Mouse (Mus musculus) lung, embryonic 14.5 days (tissue): ENCODE data around the gene Bri3bp. TPM values are rescaled to one million over a fixed set of nuclear protein-coding genes. Genes with fewer than 3 reads are reported as not detected.

Experiments
- ATAC-seq: fragments of 200-750 bp; cut with Nextera tagmentation; 2 replicates; pipeline ENCODE4 v1.8.0; 2017; ENCODE audit warnings: mild to moderate bottlenecking, moderate TSS enrichment, moderate library complexity; ENCODE audit not compliant: insufficient read depth
- DNase-seq: peaks from one replicate; pipeline ENCODE4 v3.0.0-alpha.2; 2015
- H3K27ac ChIP-seq: fragments of 300-500 bp; sonication (generic); 2 replicates; pipeline ENCODE4 v1.5.1; 2014; ENCODE audit warnings: low read depth, mild to moderate bottlenecking, moderate library complexity
- H3K27me3 ChIP-seq: fragments of 300-500 bp; sonication (generic); 2 replicates; pipeline ENCODE4 v1.6.1; 2014; ENCODE audit warnings: low read length, control low read depth; ENCODE audit not compliant: insufficient read depth
- H3K36me3 ChIP-seq: fragments of 300-500 bp; sonication (generic); 2 replicates; pipeline ENCODE4 v1.6.1; 2014; ENCODE audit warnings: control low read depth; ENCODE audit not compliant: insufficient read depth
- H3K4me1 ChIP-seq: fragments of 300-500 bp; sonication (generic); 2 replicates; pipeline ENCODE4 v1.6.1; 2014; ENCODE audit warnings: antibody characterized with exemption, control low read depth; ENCODE audit not compliant: insufficient read depth
- H3K4me2 ChIP-seq: fragments of 300-500 bp; sonication (generic); 2 replicates; pipeline ENCODE4 v1.6.1; 2014; ENCODE audit warnings: mild to moderate bottlenecking
- H3K4me3 ChIP-seq: fragments of 300-500 bp; sonication (generic); 2 replicates; pipeline ENCODE4 v1.5.1; 2014; ENCODE audit warnings: low read depth, low read length
- H3K9ac ChIP-seq: fragments of 300-500 bp; sonication (generic); 2 replicates; pipeline ENCODE4 v1.6.1; 2014
- H3K9me3 ChIP-seq: fragments of 300-500 bp; sonication (generic); 2 replicates; pipeline ENCODE4 v1.6.1; 2016; ENCODE audit warnings: low read depth, low read length, control low read depth
- CTCF ChIP-seq: IDR thresholded peaks from 2 replicates; pipeline ENCODE4 v1.5.1; 2016; ENCODE audit warnings: antibody characterized with exemption, low read depth
- WGBS: fragments of 180-500 bp; shearing (Covaris S2); extraction: QIAGEN DNeasy Blood & Tissue Kit; methylation state at CpG from one replicate; pipeline ENCODE4 v1.1.7; 2014; 5-methylcytosine and 5-hydroxymethylcytosine counted together
- polyA plus RNA-seq: library from polyadenylated mRNA; unstranded; fragments of >200 nt; fragmentation: Nextera tagmentation; extraction: Ambion mirVana; gene quantifications from 2 replicates; pipeline ENCODE4 v1.2.1, GENCODE M21; 2014

Bri3bp gene
- polyA plus RNA-seq, 1 experiment from 2014 or later, result 37.9 TPM

DNA sequence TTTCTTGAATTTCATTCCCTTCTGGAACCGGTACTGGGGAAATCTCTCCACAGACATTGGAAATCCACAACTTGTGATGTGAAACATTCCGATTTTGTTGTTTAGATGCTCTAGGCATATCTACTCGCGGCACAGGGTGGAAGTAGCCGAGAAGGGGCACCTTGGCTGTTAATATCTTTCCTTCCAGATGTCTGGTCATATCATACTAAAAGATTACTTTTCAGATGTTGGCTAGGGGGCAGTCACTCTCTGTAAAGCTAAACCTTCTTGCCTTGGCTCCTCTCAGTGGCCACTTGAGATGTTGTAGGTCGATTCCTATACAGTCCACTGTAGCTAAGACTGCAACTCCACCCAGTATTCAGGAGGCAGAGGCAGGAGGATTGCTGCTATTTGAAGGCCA lies 14.7 kb downstream of the Bri3bp start:
- Histone ChIP-seq H3K9ac (no peak overlapping the region), H3K27me3 (no peaks in the 10 kb centered on the region), H3K4me2 (no peak overlapping the region), H3K4me1 (no peaks in the 10 kb centered on the region), H3K9me3 (no peaks in the 10 kb centered on the region), H3K27ac (no peak overlapping the region), H3K4me3 (no peak overlapping the region), H3K36me3 (peaks cover 46% of the 10 kb centered on the region)
- DNase-seq, result no peak
- 86% methylated on average over 6 of the region's 6 CpGs for WGBS
- TF ChIP-seq CTCF, result no peak
- no peak for ATAC-seq

GRCm38 (mm10) chr5:125457538-125457937 lies 16.2 kb downstream of the Bri3bp start:
- no peak for TF ChIP-seq CTCF
- Histone ChIP-seq H3K27ac (no peak overlapping the region), H3K4me3 (no peak overlapping the region), H3K36me3 (peaks cover 40% of the 10 kb centered on the region), H3K27me3 (no peaks in the 10 kb centered on the region), H3K9ac (no peak overlapping the region), H3K4me2 (no peak overlapping the region), H3K4me1 (no peaks in the 10 kb centered on the region), H3K9me3 (no peaks in the 10 kb centered on the region)
- ATAC-seq, result no peak
- 82% methylated on average over 6 of the region's 6 CpGs for WGBS
- DNase-seq, result no peak

GRCm38 (mm10) chr5:125460574-125460973 lies 19.2 kb downstream of the Bri3bp start:
- no peak for ATAC-seq
- H3K4me1 ChIP-seq, result 0 out of 2 replicates have a peak, but pooled peaks cover 3% of the 10 kb centered on the region

DNA sequence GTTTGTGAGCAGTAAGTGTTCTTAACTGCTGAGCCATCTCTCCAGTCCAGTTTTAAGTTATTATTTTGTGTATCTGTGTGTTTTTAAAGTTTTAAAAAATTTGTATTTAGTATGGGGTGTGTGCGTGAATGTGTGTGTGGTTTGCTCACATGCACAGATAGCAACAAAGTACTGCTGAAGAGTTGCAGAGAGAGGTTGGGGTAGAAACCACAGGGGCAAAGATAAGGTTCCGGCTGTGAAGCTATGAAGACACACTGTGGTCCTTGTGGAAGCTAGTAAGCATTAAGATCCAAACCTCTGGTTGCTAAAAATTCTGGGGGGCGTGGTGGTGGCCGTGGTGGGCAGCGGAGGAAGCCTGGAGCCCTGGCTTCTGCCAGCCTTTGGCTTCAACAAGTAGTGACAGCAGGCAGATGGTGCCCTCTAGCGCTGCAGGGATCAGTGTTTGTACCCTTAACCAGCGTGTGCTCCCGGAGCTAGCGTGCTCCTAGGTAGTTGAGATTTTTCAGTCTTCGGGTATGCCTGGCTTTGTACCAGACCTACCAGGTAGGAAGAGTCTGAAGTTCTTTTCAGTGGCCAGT lies 20.6 kb downstream of the Bri3bp start:
- H3K27ac ChIP-seq, result no peak overlapping the region
- WGBS, result 52% methylated on average over 10 of the region's 10 CpGs
- no peaks in the 10 kb centered on the region for H3K27me3 ChIP-seq
- peaks cover 10% of the 10 kb centered on the region; the same call in 1 of the 2 replicates for H3K36me3 ChIP-seq
- no peak overlapping the region for H3K9ac ChIP-seq
- H3K9me3 ChIP-seq, result no peaks in the 10 kb centered on the region
- no peak for ATAC-seq
- no peak overlapping the region for H3K4me2 ChIP-seq
- TF ChIP-seq CTCF, result peak; percentile 54
- H3K4me1 ChIP-seq, result 0 out of 2 replicates have a peak, but pooled peaks cover 3% of the 10 kb centered on the region
- no peak overlapping the region for H3K4me3 ChIP-seq
- peak; percentile 60 for DNase-seq

More at GRCm38 (mm10) chr5:125460574-125460973, 19.2 kb downstream of the Bri3bp start:
- Histone ChIP-seq H3K4me2 (no peak overlapping the region), H3K4me3 (no peak overlapping the region), H3K36me3 (peaks cover 18% of the 10 kb centered on the region; the same call in 1 of the 2 replicates), H3K27me3 (no peaks in the 10 kb centered on the region), H3K9me3 (no peaks in the 10 kb centered on the region), H3K27ac (no peak overlapping the region), H3K9ac (no peak overlapping the region)
- 73% methylated on average over 3 of the region's 3 CpGs for WGBS
- DNase-seq, result no peak
- 0 out of 2 replicates have a peak, but pooled peaks have one; percentile 8 for TF ChIP-seq CTCF

GRCm38 (mm10) chr5:125465192-125465591 lies 23.8 kb downstream of the Bri3bp start:
- peak overlapping the region; percentile 65 for H3K4me2 ChIP-seq
- H3K9ac ChIP-seq, result no peak overlapping the region
- no peaks in the 10 kb centered on the region for H3K9me3 ChIP-seq
- H3K27ac ChIP-seq, result peak overlapping the region; percentile 19; the same call in 1 of the 2 replicates
- peak; percentile 18 for ATAC-seq
- no peak for TF ChIP-seq CTCF
- no peak for DNase-seq
- no peaks in the 10 kb centered on the region for H3K36me3 ChIP-seq
- 33% methylated on average over 7 of the region's 7 CpGs for WGBS
- 0 out of 2 replicates have a peak, but pooled peaks cover 3% of the 10 kb centered on the region for H3K4me1 ChIP-seq
- peak overlapping the region; percentile 35; the same call in 1 of the 2 replicates for H3K4me3 ChIP-seq
- no peaks in the 10 kb centered on the region for H3K27me3 ChIP-seq

GRCm38 (mm10) chr5:125465701-125466106 lies 24.3 kb downstream of the Bri3bp start:
- WGBS, result under 1% methylated on average over 25 of the region's 25 CpGs
- Histone ChIP-seq H3K9me3 (no peaks in the 10 kb centered on the region), H3K9ac (peak overlapping the region; percentile 25; the same call in 1 of the 2 replicates), H3K4me2 (peak overlapping the region; percentile 65), H3K27me3 (no peaks in the 10 kb centered on the region), H3K36me3 (no peaks in the 10 kb centered on the region), H3K4me1 (0 out of 2 replicates have a peak, but pooled peaks cover 3% of the 10 kb centered on the region), H3K4me3 (peak overlapping the region; percentile 35), H3K27ac (no peak overlapping the region)
- DNase-seq (peak; percentile 99), ATAC-seq (peak; percentile 100)
- TF ChIP-seq CTCF, result peak; percentile 10; the same call in 1 of the 2 replicates

DNA sequence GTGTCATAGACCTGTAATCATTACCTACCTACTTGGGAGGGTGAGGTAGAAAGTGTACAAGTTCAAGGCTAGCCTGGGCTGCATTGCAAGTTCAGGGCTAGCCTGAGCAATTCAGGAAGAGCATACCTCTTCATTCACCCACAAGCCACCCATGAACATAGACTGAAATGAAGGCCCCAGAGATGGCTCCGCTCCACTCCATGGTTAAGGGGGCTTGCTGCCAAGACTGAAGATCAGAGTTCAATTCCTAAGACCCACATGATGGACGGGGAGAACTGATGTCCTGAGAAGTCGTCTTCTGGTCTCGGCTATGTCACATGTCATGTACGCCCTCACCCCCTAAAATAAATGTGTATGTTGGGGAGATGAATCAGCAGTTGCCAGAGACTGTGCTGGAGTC lies 25.1 kb downstream of the Bri3bp start:
- no peak overlapping the region for H3K27ac ChIP-seq
- H3K9me3 ChIP-seq, result no peaks in the 10 kb centered on the region
- no peak for TF ChIP-seq CTCF
- H3K36me3 ChIP-seq, result no peaks in the 10 kb centered on the region
- ATAC-seq (no peak), DNase-seq (no peak)
- H3K4me3 ChIP-seq, result no peak overlapping the region; the same call in 1 of the 2 replicates
- no peaks in the 10 kb centered on the region for H3K27me3 ChIP-seq
- H3K4me1 ChIP-seq, result 0 out of 2 replicates have a peak, but pooled peaks cover 3% of the 10 kb centered on the region
- 78% methylated on average over 5 of the region's 5 CpGs for WGBS
- peak overlapping the region; percentile 65 for H3K4me2 ChIP-seq
- no peak overlapping the region; the same call in 1 of the 2 replicates for H3K9ac ChIP-seq
